Mouse (Mus musculus) lung, postnatal 0 days (tissue): Measurements from ENCODE around the gene Olfr145. TPM values are rescaled to one million over a fixed set of nuclear protein-coding genes. Genes with fewer than 3 reads are reported as not detected.

Experiments
- ATAC-seq: fragments of 200-750 bp; cut with Nextera tagmentation; 2 replicates; pipeline ENCODE4 v1.8.0; 2017; ENCODE audit warnings: moderate library complexity
- DNase-seq: peaks from one replicate; pipeline ENCODE4 v3.0.0-alpha.2; 2016; ENCODE audit warnings: low spot score
- H3K27ac ChIP-seq: fragments of 300-500 bp; sonication (generic); 2 replicates; pipeline ENCODE4 v1.5.1; 2014; ENCODE audit warnings: antibody characterized with exemption, mild to moderate bottlenecking, low read length, mixed read lengths
- H3K27me3 ChIP-seq: fragments of 300-500 bp; sonication (generic); replicated peaks from 2 replicates; pipeline ENCODE4 v1.6.1; 2014; ENCODE audit warnings: low read length, mixed read lengths; ENCODE audit not compliant: insufficient read depth
- H3K36me3 ChIP-seq: fragments of 300-500 bp; sonication (generic); 2 replicates; pipeline ENCODE4 v1.6.1; 2014; ENCODE audit warnings: low read length, mixed read lengths; ENCODE audit not compliant: insufficient read depth
- H3K4me1 ChIP-seq: fragments of 300-500 bp; sonication (generic); 2 replicates; pipeline ENCODE4 v1.6.1; 2014; ENCODE audit warnings: antibody characterized with exemption, low read depth, low read length, mixed read lengths; ENCODE audit not compliant: insufficient read depth
- H3K4me2 ChIP-seq: fragments of 300-500 bp; sonication (generic); replicated peaks from 2 replicates; pipeline ENCODE4 v1.6.1; 2014; ENCODE audit warnings: low read depth, mild to moderate bottlenecking, low read length, moderate library complexity, mixed read lengths
- H3K4me3 ChIP-seq: fragments of 300-500 bp; sonication (generic); 2 replicates; pipeline ENCODE4 v1.5.1; 2014; ENCODE audit warnings: low read depth, low read length
- H3K9ac ChIP-seq: fragments of 300-500 bp; sonication (generic); replicated peaks from 2 replicates; pipeline ENCODE4 v1.6.1; 2014; ENCODE audit warnings: low read depth, mild to moderate bottlenecking
- H3K9me3 ChIP-seq: fragments of 300-500 bp; sonication (generic); 2 replicates; pipeline ENCODE4 v1.6.1; 2016; ENCODE audit warnings: low read length, mixed read lengths
- CTCF ChIP-seq: IDR thresholded peaks from 2 replicates; pipeline ENCODE4 v1.5.1; 2016; ENCODE audit warnings: antibody characterized with exemption, mild to moderate bottlenecking
- EP300 ChIP-seq: IDR thresholded peaks from 2 replicates; pipeline ENCODE4 v1.6.1; 2016; ENCODE audit warnings: antibody characterized with exemption, mild to moderate bottlenecking, control low read depth
- WGBS: fragments of 180-500 bp; shearing (Covaris S2); extraction: QIAGEN DNeasy Blood & Tissue Kit; methylation state at CpG from one replicate; pipeline ENCODE4 v1.1.7; 2014; 5-methylcytosine and 5-hydroxymethylcytosine counted together
- polyA plus RNA-seq: library from polyadenylated mRNA; unstranded; fragments of >200 nt; fragmentation: Nextera tagmentation; extraction: Ambion mirVana; gene quantifications from 2 replicates; pipeline ENCODE4 v1.2.1, GENCODE M21; 2015

The Olfr145 gene
- polyA plus RNA-seq, 1 experiment from 2014 or later, result not detected

DNA sequence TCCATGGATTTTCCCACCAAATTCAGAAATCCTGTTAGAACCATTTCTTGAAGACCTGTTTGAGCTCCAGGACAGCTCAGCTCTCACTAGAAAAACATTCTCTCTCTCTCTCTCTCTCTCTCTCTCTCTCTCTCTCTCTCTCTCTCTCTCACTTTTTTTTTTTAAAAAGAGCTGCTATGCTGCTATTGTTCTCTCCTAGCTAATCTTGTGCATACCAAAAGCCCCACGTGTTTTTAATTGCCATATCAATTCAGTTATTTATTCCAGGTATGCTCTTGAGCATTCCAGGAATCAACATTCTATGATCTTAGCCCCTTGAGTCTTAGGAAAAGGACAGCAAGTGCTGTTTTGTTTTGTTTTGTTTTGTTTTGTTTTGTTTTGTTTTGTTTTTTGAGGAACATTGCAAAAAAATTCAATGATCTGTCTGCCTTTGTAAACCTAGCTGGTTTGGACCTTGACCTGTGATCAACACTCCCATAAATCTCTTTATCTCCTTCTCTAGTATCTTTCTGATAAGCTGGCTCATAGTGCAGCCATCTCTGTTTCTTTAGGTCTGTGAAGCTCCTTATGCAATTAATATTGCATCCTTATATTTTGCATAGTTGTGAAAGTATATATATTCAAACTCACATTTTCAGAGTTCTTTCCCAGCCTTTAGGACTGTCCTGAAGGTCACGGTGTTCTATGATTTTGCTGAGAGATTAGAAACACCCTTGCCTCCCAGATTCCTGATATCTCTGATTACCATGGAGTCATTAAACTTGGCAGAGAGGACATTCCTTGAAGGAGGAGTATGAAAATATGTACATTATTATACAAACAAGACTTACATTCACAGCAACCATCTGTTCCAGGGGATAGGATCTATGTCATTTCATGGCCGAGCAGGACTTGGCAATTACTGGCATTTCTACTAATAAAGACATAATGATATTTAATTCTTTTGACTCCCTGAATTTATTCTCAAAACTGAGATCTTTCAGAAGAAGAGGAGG is 29.8 kb downstream of the Olfr145 start:
- WGBS, result 49% methylated on average over 3 of the region's 3 CpGs
- H3K36me3 ChIP-seq, result no peaks in the 10 kb centered on the region
- no peak overlapping the region for H3K4me3 ChIP-seq
- ATAC-seq (no peak), DNase-seq (no peak)
- TF ChIP-seq CTCF (no peak), EP300 (no peak)
- no peaks in the 10 kb centered on the region for H3K27me3 ChIP-seq
- H3K4me2 ChIP-seq, result no peak overlapping the region
- no peak overlapping the region for H3K27ac ChIP-seq
- H3K9me3 ChIP-seq, result no peaks in the 10 kb centered on the region
- no peaks in the 10 kb centered on the region for H3K4me1 ChIP-seq
- no peak overlapping the region for H3K9ac ChIP-seq

DNA sequence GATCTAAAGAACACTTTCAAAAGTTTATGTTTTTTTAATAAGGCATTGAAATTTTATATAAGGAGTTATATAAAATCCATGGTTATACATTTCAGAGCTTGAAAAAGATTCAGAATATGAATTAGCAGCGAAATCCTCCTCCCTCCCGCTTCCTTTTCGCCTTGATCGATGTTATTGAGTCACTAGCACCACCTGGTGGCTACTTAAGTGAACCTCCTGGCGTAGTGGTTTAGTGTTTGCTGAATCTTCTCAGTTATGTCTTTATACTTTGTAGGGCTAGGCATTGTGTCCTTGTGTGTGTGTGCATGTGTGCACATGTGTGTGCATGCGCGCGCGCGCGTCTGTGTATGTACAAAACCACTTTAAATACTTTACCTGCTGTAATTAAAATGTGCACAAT is 36.0 kb downstream of the Olfr145 start:
- Histone ChIP-seq H3K9ac (no peak overlapping the region), H3K9me3 (no peaks in the 10 kb centered on the region), H3K36me3 (no peaks in the 10 kb centered on the region), H3K27me3 (no peaks in the 10 kb centered on the region), H3K27ac (no peak overlapping the region), H3K4me3 (no peak overlapping the region), H3K4me2 (no peak overlapping the region), H3K4me1 (no peaks in the 10 kb centered on the region)
- 13% methylated on average over 11 of the region's 11 CpGs for WGBS
- no peak for TF ChIP-seq EP300
- peak; percentile 84 for TF ChIP-seq CTCF
- ATAC-seq, result no peak
- peak; percentile 80 for DNase-seq

DNA sequence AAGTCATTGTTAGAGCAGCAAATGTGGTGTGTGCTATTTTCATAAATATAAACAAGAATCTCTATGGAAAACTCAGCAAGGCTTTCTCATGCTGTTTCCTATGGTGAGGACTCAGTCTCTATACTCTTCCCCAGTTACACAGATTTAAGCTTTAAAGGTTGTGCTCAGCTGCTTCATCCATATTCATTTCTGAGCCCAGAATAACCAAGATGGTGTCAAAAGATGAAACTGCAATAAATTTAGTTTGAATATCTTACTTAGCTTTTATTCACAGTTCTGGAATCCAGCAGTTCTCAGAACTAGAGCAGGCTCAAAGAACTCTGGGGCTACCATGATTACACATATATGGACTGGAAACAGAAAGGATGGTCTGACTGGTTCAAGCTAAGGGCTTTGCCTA is 37.6 kb downstream of the Olfr145 start:
- no peak for DNase-seq
- Histone ChIP-seq H3K4me2 (no peak overlapping the region), H3K4me3 (no peak overlapping the region), H3K36me3 (no peaks in the 10 kb centered on the region), H3K27me3 (no peaks in the 10 kb centered on the region), H3K4me1 (no peaks in the 10 kb centered on the region), H3K9me3 (no peaks in the 10 kb centered on the region), H3K9ac (no peak overlapping the region), H3K27ac (no peak overlapping the region)
- ATAC-seq, result no peak
- TF ChIP-seq EP300 (no peak), CTCF (no peak)

DNA sequence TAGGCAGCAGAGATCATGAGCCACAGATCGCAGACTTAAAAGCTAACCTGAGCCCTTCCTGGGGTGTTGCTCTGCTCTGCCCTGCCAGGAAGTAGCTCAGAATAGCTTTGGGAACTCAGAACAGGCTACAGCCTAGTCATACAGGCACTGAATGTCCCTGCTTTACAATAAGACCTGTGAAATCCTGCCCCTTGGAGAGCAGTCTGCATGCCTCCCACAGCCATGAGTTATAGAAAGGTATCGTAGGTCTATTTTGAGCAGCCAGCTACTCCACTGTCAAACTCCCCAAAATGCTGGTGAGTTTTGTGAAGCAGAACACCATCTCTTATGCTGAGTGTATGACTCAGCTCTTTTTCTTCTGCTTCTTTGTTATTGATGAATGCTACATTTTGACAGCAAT is 44.6 kb downstream of the Olfr145 start:
- H3K4me1 ChIP-seq, result no peaks in the 10 kb centered on the region
- no peak overlapping the region for H3K4me2 ChIP-seq
- H3K9me3 ChIP-seq, result no peaks in the 10 kb centered on the region
- no peak for ATAC-seq
- no peak overlapping the region for H3K9ac ChIP-seq
- H3K36me3 ChIP-seq, result no peaks in the 10 kb centered on the region
- no peak overlapping the region for H3K27ac ChIP-seq
- H3K27me3 ChIP-seq, result no peaks in the 10 kb centered on the region
- no peak overlapping the region for H3K4me3 ChIP-seq
- DNase-seq, result no peak
- TF ChIP-seq EP300 (no peak), CTCF (no peak)
- WGBS, result 89% methylated on average over 2 of the region's 2 CpGs

Other genes with a start within 250 kb of the Olfr145 start
- gene Tbrg1, start 239.4 kb upstream of the Olfr145 start, polyA plus RNA-seq, result 153 and 163 TPM in 2 replicates
- gene Panx3, start 227.5 kb upstream of the Olfr145 start, polyA plus RNA-seq, result 0.05 and 0.20 TPM in 2 replicates
- gene Olfr160, start 180.5 kb upstream of the Olfr145 start, polyA plus RNA-seq, result not detected in 2 replicates
- not detected in 2 replicates for gene Olfr874, start 151.6 kb upstream of the Olfr145 start, polyA plus RNA-seq
- gene Olfr875, start 124.9 kb upstream of the Olfr145 start, polyA plus RNA-seq, result not detected in 2 replicates
- gene Olfr876, start 93.7 kb upstream of the Olfr145 start, polyA plus RNA-seq, result not detected in 2 replicates
- not detected in 2 replicates for gene Olfr877, start 42.5 kb upstream of the Olfr145 start, polyA plus RNA-seq
- gene Olfr878, start 21.1 kb downstream of the Olfr145 start, polyA plus RNA-seq, result not detected in 2 replicates
- not detected in 2 replicates for gene Olfr881, start 95.1 kb downstream of the Olfr145 start, polyA plus RNA-seq
- not detected in 2 replicates for gene Olfr883, start 129.1 kb downstream of the Olfr145 start, polyA plus RNA-seq
- gene Olfr884, start 149.8 kb downstream of the Olfr145 start, polyA plus RNA-seq, result not detected in 2 replicates
- gene Olfr885, start 164.6 kb downstream of the Olfr145 start, polyA plus RNA-seq, result not detected in 2 replicates
- not detected in 2 replicates for gene Olfr887, start 187.3 kb downstream of the Olfr145 start, polyA plus RNA-seq
- gene Olfr888, start 211.4 kb downstream of the Olfr145 start, polyA plus RNA-seq, result not detected in 2 replicates
- 0.02 and 0.04 TPM in 2 replicates for gene Olfr889, start 218.5 kb downstream of the Olfr145 start, polyA plus RNA-seq
- gene Olfr890, start 245.8 kb downstream of the Olfr145 start, polyA plus RNA-seq, result not detected in 2 replicates